Mouse (Mus musculus) kidney, embryonic 14.5 days (tissue): ENCODE measurements around the gene Eif3d. TPM values are rescaled to one million over a fixed set of nuclear protein-coding genes. Genes with fewer than 3 reads are reported as not detected.

Experiments used
- ATAC-seq: fragments of 200-750 bp; cut with Nextera tagmentation; 2 replicates; pipeline ENCODE4 v1.8.0; 2017; ENCODE audit warnings: moderate number of reproducible peaks, mild to moderate bottlenecking, moderate TSS enrichment, moderate library complexity; ENCODE audit not compliant: low FRiP score, low TSS enrichment
- H3K27ac ChIP-seq: fragments of 300-500 bp; sonication (generic); 2 replicates; pipeline ENCODE4 v1.5.1; 2014; ENCODE audit warnings: low read depth, mild to moderate bottlenecking, low read length, moderate library complexity, mixed read lengths
- H3K27me3 ChIP-seq: fragments of 300-500 bp; sonication (generic); 2 replicates; pipeline ENCODE4 v1.6.1; 2014; ENCODE audit warnings: mild to moderate bottlenecking, low read length; ENCODE audit not compliant: control insufficient read depth, insufficient read depth
- H3K36me3 ChIP-seq: fragments of 300-500 bp; sonication (generic); 2 replicates; pipeline ENCODE4 v1.6.1; 2014; ENCODE audit warnings: low read length, mixed read lengths; ENCODE audit not compliant: control insufficient read depth, insufficient read depth
- H3K4me1 ChIP-seq: fragments of 300-500 bp; sonication (generic); 2 replicates; pipeline ENCODE4 v1.6.1; 2014; ENCODE audit warnings: low read length, mixed read lengths; ENCODE audit not compliant: control insufficient read depth, insufficient read depth
- H3K4me2 ChIP-seq: fragments of 300-500 bp; sonication (generic); replicated peaks from 2 replicates; pipeline ENCODE4 v1.6.1; 2014; ENCODE audit warnings: low read depth, mild to moderate bottlenecking, low read length
- H3K4me3 ChIP-seq: fragments of 300-500 bp; sonication (generic); 2 replicates; pipeline ENCODE4 v1.5.1; 2014; ENCODE audit warnings: mild to moderate bottlenecking, low read length
- H3K9ac ChIP-seq: fragments of 300-500 bp; sonication (generic); 2 replicates; pipeline ENCODE4 v1.6.1; 2014; ENCODE audit warnings: low read depth, mild to moderate bottlenecking, low read length, moderate library complexity
- H3K9me3 ChIP-seq: fragments of 300-500 bp; sonication (generic); 2 replicates; pipeline ENCODE4 v1.6.1; 2016; ENCODE audit warnings: low read length; ENCODE audit not compliant: control insufficient read depth
- WGBS: fragments of 180-500 bp; shearing (Covaris S2); extraction: QIAGEN DNeasy Blood & Tissue Kit; methylation state at CpG from one replicate; pipeline ENCODE4 v1.1.7; 2014; 5-methylcytosine and 5-hydroxymethylcytosine counted together
- polyA plus RNA-seq: library from polyadenylated mRNA; unstranded; fragments of >200 nt; fragmentation: Nextera tagmentation; extraction: Ambion mirVana; gene quantifications from 2 replicates; pipeline ENCODE4 v1.2.1, GENCODE M21; 2014

Gene Eif3d
- polyA plus RNA-seq, 1 experiment from 2014 or later, result 247 TPM

GRCm38 (mm10) chr15:77935673-77936375, 34.8 kb downstream of the Eif3d start:
- WGBS, result 78% methylated on average over 14 of the region's 14 CpGs
- Histone ChIP-seq H3K4me2 (no peak overlapping the region), H3K9me3 (no peaks in the 10 kb centered on the region), H3K4me1 (no peaks in the 10 kb centered on the region), H3K36me3 (no peaks in the 10 kb centered on the region), H3K9ac (no peak overlapping the region), H3K4me3 (no peak overlapping the region), H3K27me3 (no peaks in the 10 kb centered on the region), H3K27ac (no peak overlapping the region)
- ATAC-seq, result no peak

- H3K9ac ChIP-seq, result no peak overlapping the region
Measured at GRCm38 (mm10) chr15:77934968-77935367, 35.6 kb downstream of the Eif3d start.

GRCm38 (mm10) chr15:77934326-77934725, 36.3 kb downstream of the Eif3d start:
- Histone ChIP-seq H3K27ac (no peak overlapping the region), H3K27me3 (no peaks in the 10 kb centered on the region), H3K9ac (no peak overlapping the region), H3K9me3 (no peaks in the 10 kb centered on the region), H3K36me3 (no peaks in the 10 kb centered on the region), H3K4me3 (no peak overlapping the region), H3K4me2 (no peak overlapping the region), H3K4me1 (peaks cover 3% of the 10 kb centered on the region; the same call in 1 of the 2 replicates)
- no peak for ATAC-seq
- WGBS, result 75% methylated on average over 11 of the region's 11 CpGs

More at GRCm38 (mm10) chr15:77934968-77935367, 35.6 kb downstream of the Eif3d start:
- H3K4me2 ChIP-seq, result no peak overlapping the region
- 68% methylated on average over 5 of the region's 5 CpGs for WGBS
- H3K36me3 ChIP-seq, result no peaks in the 10 kb centered on the region
- no peaks in the 10 kb centered on the region for H3K27me3 ChIP-seq
- no peak overlapping the region for H3K27ac ChIP-seq
- no peaks in the 10 kb centered on the region for H3K4me1 ChIP-seq
- H3K9me3 ChIP-seq, result no peaks in the 10 kb centered on the region
- no peak for ATAC-seq
- H3K4me3 ChIP-seq, result no peak overlapping the region

GRCm38 (mm10) chr15:77933770-77934169, 36.8 kb downstream of the Eif3d start:
- no peaks in the 10 kb centered on the region for H3K9me3 ChIP-seq
- H3K4me1 ChIP-seq, result peaks cover 3% of the 10 kb centered on the region; the same call in 1 of the 2 replicates
- WGBS, result 0% methylated on average over 14 of the region's 14 CpGs
- H3K27me3 ChIP-seq, result no peaks in the 10 kb centered on the region
- H3K27ac ChIP-seq, result no peak overlapping the region
- H3K4me3 ChIP-seq, result no peak overlapping the region
- H3K36me3 ChIP-seq, result no peaks in the 10 kb centered on the region
- H3K9ac ChIP-seq, result no peak overlapping the region
- peak; percentile 48 for ATAC-seq
- peak overlapping the region; percentile 4; the same call in 1 of the 2 replicates for H3K4me2 ChIP-seq

- H3K4me2 ChIP-seq, result no peak overlapping the region
- no peak overlapping the region for H3K9ac ChIP-seq
- H3K4me1 ChIP-seq, result peaks cover 3% of the 10 kb centered on the region; the same call in 1 of the 2 replicates
- H3K27me3 ChIP-seq, result no peaks in the 10 kb centered on the region
- H3K9me3 ChIP-seq, result no peaks in the 10 kb centered on the region
- no peaks in the 10 kb centered on the region for H3K36me3 ChIP-seq
- no peak overlapping the region for H3K4me3 ChIP-seq
- WGBS, result 69% methylated on average over 3 of the region's 3 CpGs
- no peak overlapping the region for H3K27ac ChIP-seq
- no peak for ATAC-seq
Measured at GRCm38 (mm10) chr15:77933222-77933621, 37.4 kb downstream of the Eif3d start.

- ATAC-seq, result no peak
- H3K9ac ChIP-seq, result no peak overlapping the region
Measured at GRCm38 (mm10) chr15:77931689-77932016, 39.0 kb downstream of the Eif3d start.

GRCm38 (mm10) chr15:77930986-77931688, 39.5 kb downstream of the Eif3d start:
- 76% methylated on average over 6 of the region's 6 CpGs for WGBS
- Histone ChIP-seq H3K27ac (no peak overlapping the region), H3K4me3 (no peak overlapping the region)

More at GRCm38 (mm10) chr15:77931689-77932016, 39.0 kb downstream of the Eif3d start:
- Histone ChIP-seq H3K4me2 (no peak overlapping the region), H3K9me3 (no peaks in the 10 kb centered on the region), H3K4me1 (peaks cover 9% of the 10 kb centered on the region), H3K36me3 (peaks cover 8% of the 10 kb centered on the region; the same call in 1 of the 2 replicates), H3K27ac (no peak overlapping the region), H3K27me3 (no peaks in the 10 kb centered on the region), H3K4me3 (no peak overlapping the region)
- WGBS, result 76% methylated on average over 6 of the region's 6 CpGs

GRCm38 (mm10) chr15:77929804-77930203, 40.8 kb downstream of the Eif3d start:
- no peak for ATAC-seq
- no peak overlapping the region; the same call in 1 of the 2 replicates for H3K27ac ChIP-seq
- H3K4me3 ChIP-seq, result peak overlapping the region; percentile 78
- H3K27me3 ChIP-seq, result no peaks in the 10 kb centered on the region
- peaks cover 17% of the 10 kb centered on the region for H3K36me3 ChIP-seq
- peak overlapping the region; percentile 79 for H3K9ac ChIP-seq
- peaks cover 9% of the 10 kb centered on the region for H3K4me1 ChIP-seq
- peak overlapping the region; percentile 81 for H3K4me2 ChIP-seq
- 56% methylated on average over 8 of the region's 8 CpGs for WGBS
- H3K9me3 ChIP-seq, result no peaks in the 10 kb centered on the region

More at GRCm38 (mm10) chr15:77930986-77931688, 39.5 kb downstream of the Eif3d start:
- Histone ChIP-seq H3K9me3 (no peaks in the 10 kb centered on the region), H3K36me3 (peaks cover 11% of the 10 kb centered on the region; the same call in 1 of the 2 replicates), H3K4me1 (peaks cover 9% of the 10 kb centered on the region), H3K27me3 (no peaks in the 10 kb centered on the region), H3K9ac (no peak overlapping the region), H3K4me2 (no peak overlapping the region)
- ATAC-seq, result no peak
